Mouse (Mus musculus): ENCODE measurements around the gene Hsd17b14.

The Hsd17b14 gene

DNA sequence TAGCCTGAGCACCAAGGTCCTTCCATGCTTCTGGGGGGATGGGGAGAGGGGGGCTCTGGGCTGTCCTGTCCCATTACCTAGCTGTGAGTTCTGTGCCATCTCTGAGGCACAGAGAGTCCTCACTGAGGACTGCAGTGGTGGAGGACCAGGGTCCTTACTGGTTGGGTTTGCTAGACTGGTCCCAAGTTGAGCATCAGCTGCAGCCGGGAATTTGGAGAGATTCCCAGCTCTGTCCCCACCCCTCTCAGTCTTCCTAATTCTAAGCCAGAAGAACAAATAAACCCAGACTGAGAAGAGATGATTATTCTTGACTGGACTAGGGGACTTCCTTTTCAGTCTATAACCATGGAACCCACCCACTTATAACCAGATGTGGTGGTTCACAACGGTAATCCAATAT lies 24.1 kb upstream of the Hsd17b14 start:
- no peak for DNase-seq

DNA sequence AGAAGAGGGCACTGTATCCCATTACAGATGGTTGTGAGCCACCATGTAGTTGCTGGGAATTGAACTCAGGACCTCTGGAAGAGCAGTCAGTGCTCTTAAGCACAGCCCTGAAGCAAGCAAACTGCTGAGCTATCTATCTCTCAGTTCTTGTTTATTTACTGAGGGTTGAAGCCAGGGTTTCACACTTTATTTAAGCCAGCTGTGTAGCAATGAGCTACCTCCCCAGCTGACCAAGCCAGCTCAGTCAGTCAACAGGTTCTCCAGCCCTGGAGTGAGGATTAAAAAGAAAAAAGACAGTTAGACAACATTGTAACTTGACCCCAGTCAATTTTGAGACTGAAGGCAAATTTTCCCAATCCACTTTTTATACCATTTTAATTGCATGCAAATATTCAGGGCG lies 19.0 kb upstream of the Hsd17b14 start:
- no peak for DNase-seq

GRCm38 (mm10) chr7:45537602-45538001 lies 17.1 kb upstream of the Hsd17b14 start:
- no peak for DNase-seq

DNA sequence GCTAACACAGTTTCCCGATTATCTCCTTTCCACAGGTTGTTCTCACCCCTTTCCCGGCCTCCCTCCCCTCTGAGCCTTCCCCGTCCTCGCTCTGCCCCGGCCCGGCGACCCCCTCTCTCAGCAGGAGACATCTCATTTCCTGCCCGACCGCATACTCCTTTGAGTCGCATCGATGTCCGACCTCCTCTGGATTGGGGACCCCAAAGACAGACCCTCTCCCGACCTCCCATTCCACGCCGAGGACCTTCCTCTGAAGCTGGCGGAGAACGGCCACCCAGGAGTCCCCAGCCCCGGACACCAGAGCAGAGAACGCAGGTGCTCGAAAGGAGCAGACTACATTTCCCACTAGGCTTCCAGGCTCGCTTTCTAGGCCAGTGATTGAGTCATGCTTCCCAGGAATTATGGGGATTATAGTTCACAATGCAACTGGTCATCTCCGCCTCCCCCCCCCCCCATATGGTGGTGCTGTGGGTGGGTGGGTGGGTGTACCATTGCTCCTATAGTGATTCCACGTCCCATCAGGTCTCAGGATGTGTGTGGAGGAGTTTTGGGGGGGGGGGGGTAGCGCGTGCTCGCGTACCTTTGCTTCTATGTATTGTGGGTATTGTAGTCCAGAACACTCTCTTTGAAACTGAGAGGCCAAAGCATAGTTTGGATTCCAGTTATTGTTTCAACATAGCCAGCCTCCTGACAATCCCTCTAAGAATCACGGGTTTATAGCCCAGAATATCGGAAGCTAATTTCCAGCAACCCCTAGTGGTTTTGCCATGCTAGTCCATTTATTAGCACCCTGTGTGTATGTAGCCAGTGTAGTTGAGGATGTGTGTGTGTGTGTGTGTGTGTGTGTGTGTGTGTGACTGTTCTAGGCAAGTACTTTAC lies 16.3 kb upstream of the Hsd17b14 start:
- DNase-seq = peak; percentile 67

DNA sequence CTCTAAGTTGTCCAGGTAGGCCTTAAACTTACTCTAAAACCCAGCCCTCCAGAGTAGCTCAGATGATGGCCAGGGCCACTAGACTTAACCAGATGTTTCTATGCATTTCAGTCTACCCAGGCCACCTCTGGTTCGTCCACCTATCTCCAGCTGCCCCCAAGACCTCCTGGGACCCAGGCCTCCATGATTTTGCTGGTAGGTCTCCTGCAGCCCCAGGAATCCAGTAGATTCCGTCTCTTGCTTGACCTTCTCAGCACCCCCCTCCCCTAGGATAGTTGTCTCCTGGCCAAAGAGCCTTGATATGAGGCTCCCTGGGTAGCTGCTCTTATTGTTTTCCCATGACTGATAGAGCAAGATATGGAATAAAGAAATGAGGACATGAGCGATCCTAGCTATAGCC lies 15.6 kb upstream of the Hsd17b14 start:
- DNase-seq = no peak

DNA sequence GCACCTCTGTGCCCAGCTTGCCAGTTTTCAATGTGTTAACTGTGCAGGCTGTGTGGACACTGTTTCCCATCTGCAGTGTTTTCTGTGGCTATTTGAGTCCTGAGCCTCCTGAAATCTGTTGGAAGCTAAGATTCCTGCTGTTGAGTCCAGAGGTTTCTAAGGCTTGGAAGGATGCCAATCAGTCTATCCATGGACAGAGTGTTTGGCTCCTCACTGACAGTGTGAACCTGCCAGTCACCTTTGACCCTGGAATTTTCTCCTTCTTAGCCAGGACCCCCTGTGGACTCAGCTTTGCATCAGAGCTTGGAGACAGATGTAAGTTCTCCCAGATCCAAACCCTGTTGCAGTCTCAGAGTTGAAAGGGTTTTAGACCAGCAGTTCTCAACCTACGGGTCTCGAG lies 14.5 kb upstream of the Hsd17b14 start:
- DNase-seq = peak; percentile 40

- DNase-seq = no peak
These were observed 10.2 kb upstream of the Hsd17b14 start for GRCm38 (mm10) chr7:45544525-45544924.

DNA sequence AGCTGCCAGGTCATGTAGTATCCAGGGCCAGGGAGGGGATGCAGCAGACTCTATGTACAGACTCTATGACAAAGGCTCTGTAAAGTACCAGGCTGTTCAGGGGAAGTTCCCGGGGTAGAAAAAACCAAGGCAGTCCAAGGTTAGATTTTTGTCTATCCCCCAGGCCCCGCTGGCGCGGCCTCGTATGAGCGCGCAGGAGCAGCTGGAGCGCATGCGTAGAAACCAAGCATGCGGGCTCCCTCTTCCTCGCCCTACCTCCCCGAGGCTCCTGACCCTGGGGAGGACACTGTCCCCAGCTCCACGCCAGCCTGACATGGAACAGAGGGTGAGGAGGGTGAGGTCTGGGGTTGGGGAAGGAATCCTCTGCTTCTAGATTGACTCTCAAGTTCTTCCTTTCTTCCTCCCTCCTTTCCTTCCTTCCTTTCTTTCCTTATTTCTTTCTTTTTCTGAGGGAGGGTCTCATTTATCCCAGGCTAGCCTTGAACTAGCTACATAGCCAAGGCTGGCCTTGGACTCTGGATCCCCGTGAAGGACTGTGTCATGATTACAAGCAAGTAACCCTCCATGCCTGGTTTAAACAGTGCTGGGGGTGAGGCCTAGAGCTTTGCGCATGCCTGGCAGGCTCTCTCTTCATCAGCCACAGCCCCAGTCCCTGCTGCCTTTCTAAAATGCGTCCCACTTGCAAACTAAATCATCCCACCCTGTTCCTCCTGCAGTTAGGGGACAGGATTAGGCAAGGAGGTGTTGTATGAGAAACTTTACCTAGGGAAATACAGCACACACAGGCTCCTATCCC lies 4.9 kb upstream of the Hsd17b14 start:
- DNase-seq = no peak

DNA sequence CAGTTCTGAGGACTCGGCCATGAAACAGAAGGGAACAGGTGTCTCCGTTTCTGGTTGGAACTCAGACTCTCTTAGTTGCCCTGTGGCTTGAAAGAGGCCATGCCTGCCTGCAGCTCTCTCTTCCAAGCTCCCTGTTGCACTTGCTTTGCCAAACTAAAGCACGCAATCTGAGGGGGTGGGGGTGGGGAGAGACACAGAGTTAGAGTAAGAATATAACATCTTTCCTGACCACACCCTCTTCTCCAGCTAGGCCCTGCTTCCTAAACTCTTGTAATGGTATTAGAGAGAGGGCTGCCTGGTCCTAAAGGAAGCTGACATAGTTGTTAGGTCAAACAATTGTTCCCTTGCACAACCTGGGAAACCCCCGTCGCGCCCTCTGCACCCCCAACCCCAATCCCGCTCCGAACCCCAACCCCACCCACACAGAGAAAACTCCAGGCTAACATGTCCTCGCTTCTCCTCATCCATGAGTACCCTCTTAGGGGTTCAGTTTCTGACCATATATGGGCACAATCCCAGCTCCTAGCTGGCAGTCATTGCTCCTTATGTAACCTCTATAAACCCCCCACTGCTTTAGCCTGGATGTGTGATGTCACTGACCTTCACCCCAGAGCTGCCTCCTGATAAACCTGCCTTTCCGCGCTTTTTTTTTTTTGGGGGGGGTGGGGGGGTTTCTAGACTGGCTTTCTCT lies 3.7 kb upstream of the Hsd17b14 start:
- DNase-seq = no peak

DNA sequence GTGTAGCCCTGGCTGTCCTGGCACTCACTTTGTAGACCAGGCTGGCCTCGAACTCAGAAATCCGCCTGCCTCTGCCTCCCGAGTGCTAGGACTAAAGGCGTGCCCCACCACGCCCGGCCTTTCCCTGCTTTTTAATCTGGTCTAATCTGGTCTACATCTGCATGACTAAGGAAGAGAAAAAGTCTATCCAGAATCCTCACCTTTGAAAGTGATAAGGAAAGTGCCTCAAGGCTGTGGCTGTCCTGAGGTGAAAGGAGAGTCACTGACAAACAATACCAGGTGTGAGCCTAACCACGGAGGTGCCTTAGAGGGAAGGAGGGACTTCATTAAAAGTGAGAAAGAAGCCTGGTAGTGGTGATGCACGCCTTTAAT lies 3.2 kb upstream of the Hsd17b14 start:
- DNase-seq = no peak

- DNase-seq = no peak
These were observed 1.2 kb upstream of the Hsd17b14 start for GRCm38 (mm10) chr7:45553519-45553918.

DNA sequence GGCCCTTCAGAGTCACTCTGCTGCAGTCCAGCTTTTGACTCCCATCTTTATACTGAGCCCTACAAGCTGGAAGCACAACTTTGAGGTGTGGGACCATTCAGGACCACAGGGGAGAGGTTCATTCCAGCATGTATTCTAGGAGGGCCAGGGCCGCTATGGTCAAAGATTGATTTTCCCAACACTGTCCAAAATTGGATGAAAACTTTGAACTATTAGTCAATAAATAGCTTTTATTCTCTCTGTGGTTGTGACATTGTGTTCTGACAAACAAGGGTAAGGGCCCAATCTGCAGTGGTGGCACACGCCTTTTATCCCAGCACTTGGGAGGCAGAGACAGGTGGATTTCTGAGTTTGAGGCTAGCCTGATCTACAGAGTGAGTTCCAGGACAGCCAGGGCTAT lies 703 bp upstream of the Hsd17b14 start:
- DNase-seq = no peak

DNA sequence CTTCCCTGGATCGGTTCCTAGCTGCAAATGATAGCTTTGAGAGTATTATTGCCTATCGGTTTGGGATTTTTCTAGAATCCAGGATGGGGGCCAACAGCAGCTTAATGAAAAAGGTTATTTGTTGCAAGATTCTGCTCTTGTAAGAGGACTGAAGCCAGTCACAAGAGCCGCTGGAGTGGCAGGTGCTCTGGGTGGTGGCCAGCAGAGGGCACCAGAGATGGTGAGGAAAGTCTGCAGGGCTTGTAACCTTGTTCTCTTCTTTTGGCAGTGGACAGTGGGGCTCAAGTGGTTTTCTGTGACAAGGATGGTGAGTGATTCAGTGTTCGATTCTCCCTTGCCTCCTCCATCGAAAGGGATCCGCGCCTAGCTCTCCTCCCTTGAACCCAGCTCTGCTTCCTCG lies 1.1 kb downstream of the Hsd17b14 start:
- peak; percentile 84 for DNase-seq

GRCm38 (mm10) chr7:45558907-45559306 lies 4.2 kb downstream of the Hsd17b14 start:
- peak; percentile 34 for DNase-seq

- no peak for DNase-seq
These were observed 5.5 kb downstream of the Hsd17b14 start for GRCm38 (mm10) chr7:45560241-45560640.

DNA sequence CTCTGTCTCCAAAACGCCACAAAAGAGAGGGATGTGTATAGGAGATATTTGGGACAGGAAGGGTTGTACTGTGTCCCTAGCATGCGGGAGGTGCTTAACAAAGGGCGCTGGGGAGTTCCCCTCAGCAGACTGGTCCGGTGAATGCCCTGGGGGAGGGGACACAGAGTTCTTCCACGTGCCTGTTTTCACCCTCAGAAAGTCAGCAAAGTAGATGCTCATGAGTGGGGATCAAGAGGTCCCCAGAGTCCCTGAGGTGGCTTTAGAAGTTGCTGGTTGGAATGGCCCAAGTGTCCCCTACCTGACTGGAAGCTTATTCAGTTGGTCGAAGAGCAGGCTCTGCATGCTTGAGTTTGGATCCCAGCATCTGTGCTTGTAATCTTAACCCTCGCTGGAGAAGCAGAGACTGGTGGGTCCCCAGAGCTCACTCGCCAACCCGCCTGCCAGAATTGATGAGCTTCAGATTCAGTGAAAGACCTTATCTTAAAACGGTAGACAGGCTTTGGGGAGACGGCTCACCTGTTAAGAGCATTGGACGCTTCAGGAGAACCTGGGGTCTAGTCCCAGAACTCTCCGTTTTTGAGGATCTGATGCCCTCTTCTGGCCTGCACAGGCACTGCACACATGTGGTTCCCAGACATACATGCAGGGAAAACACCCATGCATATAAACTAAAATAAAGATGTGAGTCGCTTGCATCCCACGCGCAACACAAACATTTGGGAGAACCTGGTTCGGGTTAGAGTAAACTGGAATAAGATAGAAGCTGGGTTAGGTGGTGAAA lies 6.3 kb downstream of the Hsd17b14 start:
- peak; percentile 87 for DNase-seq

DNA sequence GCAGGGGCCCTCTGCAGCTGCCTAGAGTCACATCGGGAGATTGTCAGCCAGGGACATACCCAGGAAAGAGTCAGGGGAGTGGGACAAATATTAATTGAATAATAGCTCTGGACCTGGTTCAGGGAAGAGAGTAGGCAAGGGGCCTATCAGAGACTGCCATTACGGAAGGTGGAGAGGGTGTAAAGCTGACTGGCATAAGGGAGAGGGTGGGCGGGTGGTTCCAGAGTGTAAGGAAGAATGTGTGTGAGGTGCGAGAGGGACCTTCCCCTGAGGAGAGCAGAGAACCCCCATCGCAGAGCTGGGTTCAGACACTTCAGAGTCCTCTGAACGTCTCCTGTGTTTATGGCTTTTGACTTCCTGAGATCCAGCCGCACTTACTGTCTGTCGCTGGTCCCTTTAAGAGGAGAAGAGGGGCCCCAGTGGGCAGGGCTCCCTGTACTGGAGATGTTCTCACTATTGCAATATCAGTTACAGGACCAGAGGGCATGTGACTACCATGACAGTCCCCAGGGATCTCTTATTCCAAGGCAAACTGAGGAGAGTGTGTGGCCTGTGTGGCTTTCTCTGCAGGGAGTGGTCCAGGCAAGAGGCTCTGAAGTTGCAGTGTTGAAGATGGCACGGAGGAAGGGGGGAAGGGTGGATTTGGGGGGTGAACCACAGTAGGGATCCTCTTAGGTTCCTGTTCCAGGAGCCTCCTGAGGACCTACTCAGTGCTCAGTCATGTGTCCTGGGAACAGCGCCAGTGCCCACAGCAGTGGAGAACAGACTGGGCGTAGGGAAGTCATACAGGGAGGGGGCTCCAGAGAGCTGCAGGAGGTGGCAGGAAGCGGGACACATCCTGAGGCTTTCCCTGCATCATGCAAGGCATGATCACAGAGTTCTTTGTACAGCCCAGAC lies 7.2 kb downstream of the Hsd17b14 start:
- DNase-seq = no peak

GRCm38 (mm10) chr7:45564811-45565210 lies 10.1 kb downstream of the Hsd17b14 start:
- no peak for DNase-seq

- no peak for DNase-seq
These were observed 10.8 kb downstream of the Hsd17b14 start for GRCm38 (mm10) chr7:45565446-45565845.

- DNase-seq = no peak
These were observed 12.6 kb downstream of the Hsd17b14 start for GRCm38 (mm10) chr7:45567112-45567779.
